Mouse (Mus musculus): ENCODE data around the gene Vcl. TPM values are rescaled to one million over a fixed set of nuclear protein-coding genes. Genes with fewer than 3 reads are reported as not detected.

Vcl gene
- polyA plus RNA-seq, 1 experiment from 2014 or later, result 82.1 TPM

DNA sequence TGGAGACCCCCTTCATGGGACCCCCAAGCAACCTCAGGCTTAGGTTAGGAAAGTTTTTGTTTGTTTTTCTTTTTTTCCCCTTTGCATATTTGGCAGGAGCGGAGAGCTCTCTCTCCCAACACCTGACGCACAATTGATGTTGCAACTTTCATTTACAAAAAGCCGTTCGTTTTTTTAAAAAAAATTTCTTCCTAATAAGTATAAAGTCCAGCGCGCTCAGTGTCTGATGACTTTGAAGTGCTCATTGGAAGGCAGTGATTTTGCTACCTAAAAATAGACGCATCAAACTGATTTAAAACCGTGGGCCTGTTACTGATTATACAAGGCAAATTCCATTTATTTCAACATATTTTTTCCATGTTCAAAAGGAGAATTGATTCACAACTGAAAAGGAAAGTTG, 124.0 kb downstream of the Vcl start:
- Histone ChIP-seq H3K4me2 (ENCODE audit: low read length) (peak overlapping the region; percentile 91), H3K36me3 (ENCODE audit: control insufficient read depth, insufficient read depth, low read length) (no peaks in the 10 kb centered on the region), H3K4me3 (ENCODE audit: low read depth, low read length) (peak overlapping the region; percentile 87), H3K27ac (ENCODE audit: low read depth) (peak overlapping the region; percentile 94; the same call in 1 of the 2 replicates), H3K9me3 (ENCODE audit: control insufficient read depth, low read length) (no peaks in the 10 kb centered on the region), H3K4me1 (replicated peaks; ENCODE audit: control insufficient read depth, insufficient read depth, low read length) (peaks cover 14% of the 10 kb centered on the region), H3K9ac (ENCODE audit: low read length) (peak overlapping the region; percentile 53), H3K27me3 (replicated peaks; ENCODE audit: control insufficient read depth, insufficient read depth, low read length) (no peaks in the 10 kb centered on the region)
- ATAC-seq (replicated peaks; ENCODE audit: low FRiP score, low TSS enrichment, low read depth), result no peak
- DNase-seq (ENCODE audit: low spot score), result no peak
- WGBS, result 7% methylated on average over 8 of the region's 8 CpGs

DNA sequence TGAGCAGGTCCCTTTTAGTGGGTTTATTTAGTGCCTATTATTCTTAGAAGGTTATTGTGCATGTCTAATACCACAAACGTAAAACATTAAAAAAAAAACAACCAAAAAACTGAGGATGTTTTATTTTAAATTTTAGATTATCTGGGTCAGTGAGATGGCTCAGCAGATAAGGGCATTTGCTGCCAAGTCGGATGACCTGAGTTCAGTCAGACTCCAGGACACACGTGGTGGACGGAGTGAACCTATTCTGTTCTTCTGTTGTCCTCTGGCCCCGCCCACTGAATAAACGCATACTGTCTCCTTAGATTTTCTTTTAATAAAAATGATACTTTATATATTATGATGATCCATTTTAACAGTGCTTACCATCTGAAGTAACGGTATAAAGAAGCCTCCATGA, 124.4 kb downstream of the Vcl start:
- 50% methylated on average over 7 of the region's 7 CpGs for WGBS
- DNase-seq (ENCODE audit: low spot score) (no peak), ATAC-seq (replicated peaks; ENCODE audit: low FRiP score, low TSS enrichment, low read depth) (no peak)

GRCm38 (mm10) chr14:21058972-21059371, 129.8 kb downstream of the Vcl start:
- Histone ChIP-seq H3K36me3 (ENCODE audit: control insufficient read depth, insufficient read depth, low read length) (no peaks in the 10 kb centered on the region), H3K9ac (ENCODE audit: low read length) (no peak overlapping the region), H3K4me2 (ENCODE audit: low read length) (no peak overlapping the region), H3K27ac (ENCODE audit: low read depth) (no peak overlapping the region), H3K4me3 (ENCODE audit: low read depth, low read length) (no peak overlapping the region), H3K27me3 (replicated peaks; ENCODE audit: control insufficient read depth, insufficient read depth, low read length) (no peaks in the 10 kb centered on the region), H3K4me1 (replicated peaks; ENCODE audit: control insufficient read depth, insufficient read depth, low read length) (peaks cover 8% of the 10 kb centered on the region), H3K9me3 (ENCODE audit: control insufficient read depth, low read length) (no peaks in the 10 kb centered on the region)
- 67% methylated on average over 2 of the region's 2 CpGs for WGBS
- DNase-seq (ENCODE audit: low spot score) (no peak), ATAC-seq (replicated peaks; ENCODE audit: low FRiP score, low TSS enrichment, low read depth) (no peak)

More for the DNA sequence above, 124.4 kb downstream of the Vcl start:
- H3K9me3 ChIP-seq (ENCODE audit: control insufficient read depth, low read length), result no peaks in the 10 kb centered on the region
- H3K27ac ChIP-seq (ENCODE audit: low read depth), result no peak overlapping the region
- no peaks in the 10 kb centered on the region for H3K36me3 ChIP-seq (ENCODE audit: control insufficient read depth, insufficient read depth, low read length)
- H3K4me3 ChIP-seq (ENCODE audit: low read depth, low read length), result peak overlapping the region; percentile 87
- no peak overlapping the region for H3K9ac ChIP-seq (ENCODE audit: low read length)
- H3K4me2 ChIP-seq (ENCODE audit: low read length), result peak overlapping the region; percentile 91
- H3K4me1 ChIP-seq (replicated peaks; ENCODE audit: control insufficient read depth, insufficient read depth, low read length), result peaks cover 13% of the 10 kb centered on the region; the same call in 1 of the 2 replicates
- H3K27me3 ChIP-seq (replicated peaks; ENCODE audit: control insufficient read depth, insufficient read depth, low read length), result no peaks in the 10 kb centered on the region

- H3K4me3 ChIP-seq (ENCODE audit: low read depth, low read length), result no peak overlapping the region
- 38% methylated on average over 5 of the region's 5 CpGs for WGBS
- H3K4me1 ChIP-seq (replicated peaks; ENCODE audit: control insufficient read depth, insufficient read depth, low read length), result peaks cover 14% of the 10 kb centered on the region
- no peaks in the 10 kb centered on the region for H3K9me3 ChIP-seq (ENCODE audit: control insufficient read depth, low read length)
- no peaks in the 10 kb centered on the region for H3K27me3 ChIP-seq (replicated peaks; ENCODE audit: control insufficient read depth, insufficient read depth, low read length)
- no peak overlapping the region for H3K9ac ChIP-seq (ENCODE audit: low read length)
- no peak overlapping the region for H3K4me2 ChIP-seq (ENCODE audit: low read length)
- no peaks in the 10 kb centered on the region for H3K36me3 ChIP-seq (ENCODE audit: control insufficient read depth, insufficient read depth, low read length)
- H3K27ac ChIP-seq (ENCODE audit: low read depth), result 0 out of 2 replicates have a peak overlapping the region, but pooled peaks have one; percentile 33
- DNase-seq (ENCODE audit: low spot score) (no peak), ATAC-seq (replicated peaks; ENCODE audit: low FRiP score, low TSS enrichment, low read depth) (no peak)
Measured at GRCm38 (mm10) chr14:21062766-21063513, 133.7 kb downstream of the Vcl start.

DNA sequence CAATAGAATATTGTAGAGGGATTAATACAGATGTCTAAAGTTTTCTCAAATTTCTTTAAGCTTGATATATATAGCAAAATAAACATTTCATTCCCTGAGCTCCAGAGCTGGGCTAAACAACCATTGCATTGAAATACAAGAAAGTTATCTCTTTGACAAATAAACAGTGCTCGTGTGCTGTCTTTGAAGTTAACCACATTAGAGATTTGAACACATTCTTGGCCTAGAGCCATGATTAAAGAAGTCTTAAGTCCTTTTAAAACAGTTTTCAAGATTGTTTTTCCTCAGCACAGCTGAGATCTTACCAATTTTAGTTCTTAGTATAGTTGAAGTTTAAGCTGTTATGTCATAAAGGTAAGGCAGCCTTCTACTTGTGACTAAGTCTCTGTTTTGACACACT, 135.1 kb downstream of the Vcl start:
- Histone ChIP-seq H3K27ac (ENCODE audit: low read depth) (no peak overlapping the region), H3K27me3 (replicated peaks; ENCODE audit: control insufficient read depth, insufficient read depth, low read length) (no peaks in the 10 kb centered on the region), H3K9me3 (ENCODE audit: control insufficient read depth, low read length) (no peaks in the 10 kb centered on the region), H3K9ac (ENCODE audit: low read length) (no peak overlapping the region), H3K4me1 (replicated peaks; ENCODE audit: control insufficient read depth, insufficient read depth, low read length) (peaks cover 14% of the 10 kb centered on the region), H3K4me2 (ENCODE audit: low read length) (no peak overlapping the region), H3K36me3 (ENCODE audit: control insufficient read depth, insufficient read depth, low read length) (no peaks in the 10 kb centered on the region), H3K4me3 (ENCODE audit: low read depth, low read length) (no peak overlapping the region)
- no peak for DNase-seq (ENCODE audit: low spot score)
- no peak for ATAC-seq (replicated peaks; ENCODE audit: low FRiP score, low TSS enrichment, low read depth)
- WGBS, result 16% methylated on average over 1 of the region's 1 CpGs

- Histone ChIP-seq H3K27me3 (replicated peaks; ENCODE audit: control insufficient read depth, insufficient read depth, low read length) (no peaks in the 10 kb centered on the region), H3K4me2 (ENCODE audit: low read length) (no peak overlapping the region), H3K4me1 (replicated peaks; ENCODE audit: control insufficient read depth, insufficient read depth, low read length) (peaks cover 14% of the 10 kb centered on the region), H3K9ac (ENCODE audit: low read length) (no peak overlapping the region), H3K4me3 (ENCODE audit: low read depth, low read length) (no peak overlapping the region), H3K27ac (ENCODE audit: low read depth) (no peak overlapping the region), H3K36me3 (ENCODE audit: control insufficient read depth, insufficient read depth, low read length) (no peaks in the 10 kb centered on the region), H3K9me3 (ENCODE audit: control insufficient read depth, low read length) (no peaks in the 10 kb centered on the region)
- no peak for ATAC-seq (replicated peaks; ENCODE audit: low FRiP score, low TSS enrichment, low read depth)
- WGBS, result 32% methylated on average over 8 of the region's 8 CpGs
- DNase-seq (ENCODE audit: low spot score), result no peak
Measured at GRCm38 (mm10) chr14:21065490-21066162, 136.4 kb downstream of the Vcl start.

DNA sequence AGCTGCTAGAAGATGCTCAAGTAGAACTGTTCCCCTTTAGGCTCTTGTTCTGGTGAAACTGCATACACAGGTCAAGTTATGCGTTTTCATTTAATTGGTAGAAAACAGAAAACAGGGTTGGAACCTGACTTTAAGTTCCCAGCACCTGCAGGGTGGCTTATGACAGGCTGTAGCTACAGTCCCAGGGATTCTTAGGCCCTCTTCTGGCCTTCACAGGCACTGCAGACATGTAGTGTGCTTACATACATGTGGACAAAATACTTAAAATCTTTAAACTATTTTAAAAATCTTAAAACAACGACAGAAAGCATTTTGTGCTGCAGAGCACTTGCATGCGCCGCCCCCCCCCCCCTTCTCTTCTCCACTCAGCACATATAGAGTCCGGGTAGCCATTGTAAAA, 140.4 kb downstream of the Vcl start:
- Histone ChIP-seq H3K27me3 (replicated peaks; ENCODE audit: control insufficient read depth, insufficient read depth, low read length) (no peaks in the 10 kb centered on the region), H3K27ac (ENCODE audit: low read depth) (no peak overlapping the region), H3K4me1 (replicated peaks; ENCODE audit: control insufficient read depth, insufficient read depth, low read length) (peaks cover 4% of the 10 kb centered on the region; the same call in 1 of the 2 replicates), H3K4me2 (ENCODE audit: low read length) (no peak overlapping the region), H3K4me3 (ENCODE audit: low read depth, low read length) (no peak overlapping the region), H3K9me3 (ENCODE audit: control insufficient read depth, low read length) (no peaks in the 10 kb centered on the region), H3K36me3 (ENCODE audit: control insufficient read depth, insufficient read depth, low read length) (no peaks in the 10 kb centered on the region), H3K9ac (ENCODE audit: low read length) (no peak overlapping the region)
- ATAC-seq (replicated peaks; ENCODE audit: low FRiP score, low TSS enrichment, low read depth), result no peak
- no peak for DNase-seq (ENCODE audit: low spot score)
- WGBS, result 87% methylated on average over 5 of the region's 5 CpGs

GRCm38 (mm10) chr14:21073981-21074380, 144.8 kb downstream of the Vcl start:
- WGBS, result 49% methylated on average over 3 of the region's 3 CpGs
- peaks cover 20% of the 10 kb centered on the region for H3K4me1 ChIP-seq (replicated peaks; ENCODE audit: control insufficient read depth, insufficient read depth, low read length)
- H3K27me3 ChIP-seq (replicated peaks; ENCODE audit: control insufficient read depth, insufficient read depth, low read length), result no peaks in the 10 kb centered on the region
- no peaks in the 10 kb centered on the region for H3K9me3 ChIP-seq (ENCODE audit: control insufficient read depth, low read length)
- no peak for DNase-seq (ENCODE audit: low spot score)
- H3K9ac ChIP-seq (ENCODE audit: low read length), result no peak overlapping the region
- ATAC-seq (replicated peaks; ENCODE audit: low FRiP score, low TSS enrichment, low read depth), result no peak
- H3K4me2 ChIP-seq (ENCODE audit: low read length), result no peak overlapping the region
- no peaks in the 10 kb centered on the region for H3K36me3 ChIP-seq (ENCODE audit: control insufficient read depth, insufficient read depth, low read length)
- no peak overlapping the region for H3K4me3 ChIP-seq (ENCODE audit: low read depth, low read length)
- no peak overlapping the region for H3K27ac ChIP-seq (ENCODE audit: low read depth)
